Mouse (Mus musculus): ENCODE data around the gene Vmn2r88. TPM values are rescaled to one million over a fixed set of nuclear protein-coding genes. Genes with fewer than 3 reads are reported as not detected.
"Not testable (repeated sequence)": the region's sequence is repeated elsewhere in the genome, so short reads cannot be mapped to it uniquely, and the experiment has no call there.

Vmn2r88 gene
- not detected in 2 replicates for polyA plus RNA-seq (2014; fragmentation: Nextera tagmentation; extraction: Ambion mirVana)

GRCm38 (mm10) chr14:51410520-51410919 lies at the start of gene Vmn2r88:
Gene Vmn2r88 (plus strand): TSS chr14:51410820.
- 85% methylated on average over 1 of the region's 1 CpGs for WGBS
- no peaks in the 10 kb centered on the region for H3K27me3 ChIP-seq (ENCODE audit: control insufficient read depth, insufficient read depth, low read length)
- DNase-seq (ENCODE audit: low spot score) (no peak), ATAC-seq (ENCODE audit: insufficient number of reproducible peaks, low FRiP score, low TSS enrichment, low read depth) (no peak)
- no peak within 1 kb of the TSS for H3K27ac ChIP-seq (replicated peaks; ENCODE audit: low read depth, low read length)
- no peaks in the 10 kb centered on the region for H3K36me3 ChIP-seq (ENCODE audit: control insufficient read depth, insufficient read depth, low read length)
- H3K4me2 ChIP-seq (ENCODE audit: low read depth, severe bottlenecking) = no peak within 1 kb of the TSS
- H3K9me3 ChIP-seq (ENCODE audit: control insufficient read depth, low read length) = no peaks in the 10 kb centered on the region
- H3K9ac ChIP-seq (ENCODE audit: low read length) = no peak within 1 kb of the TSS
- no peak within 1 kb of the TSS for H3K4me3 ChIP-seq (ENCODE audit: low read depth, low read length)
- no peaks in the 10 kb centered on the region for H3K4me1 ChIP-seq (ENCODE audit: control insufficient read depth, insufficient read depth, low read length)

- peaks cover 2% of the 10 kb centered on the region for H3K27me3 ChIP-seq (ENCODE audit: control insufficient read depth, insufficient read depth, low read length)
- H3K4me3 ChIP-seq (ENCODE audit: low read depth, low read length) = no peak within 1 kb of the TSS
- 93% methylated on average over 1 of the region's 1 CpGs for WGBS
- DNase-seq (ENCODE audit: low spot score) (no peak), ATAC-seq (ENCODE audit: insufficient number of reproducible peaks, low FRiP score, low TSS enrichment, low read depth) (no peak)
- H3K4me2 ChIP-seq (ENCODE audit: low read depth, severe bottlenecking) = no peak within 1 kb of the TSS
- no peak within 1 kb of the TSS for H3K27ac ChIP-seq (replicated peaks; ENCODE audit: low read depth, low read length)
- H3K9ac ChIP-seq (ENCODE audit: low read length) = no peak within 1 kb of the TSS
- H3K9me3 ChIP-seq (ENCODE audit: control insufficient read depth, low read length) = no peaks in the 10 kb centered on the region
- no peaks in the 10 kb centered on the region for H3K4me1 ChIP-seq (ENCODE audit: control insufficient read depth, insufficient read depth, low read length)
- no peaks in the 10 kb centered on the region for H3K36me3 ChIP-seq (ENCODE audit: control insufficient read depth, insufficient read depth, low read length)
These were observed 49.2 kb upstream of the Vmn2r88 start, which contains the start of gene Gm7247 for GRCm38 (mm10) chr14:51361456-51361855. Gene Gm7247 (plus strand): TSS chr14:51361756.

GRCm38 (mm10) chr14:51382805-51383204 lies 27.8 kb upstream of the Vmn2r88 start:
- Histone ChIP-seq H3K27me3 (ENCODE audit: control insufficient read depth, insufficient read depth, low read length) (no peaks in the 10 kb centered on the region), H3K4me3 (ENCODE audit: low read depth, low read length) (no peak overlapping the region), H3K9ac (ENCODE audit: low read length) (no peak overlapping the region), H3K9me3 (ENCODE audit: control insufficient read depth, low read length) (no peaks in the 10 kb centered on the region; the same call in 1 of the 2 replicates), H3K36me3 (ENCODE audit: control insufficient read depth, insufficient read depth, low read length) (no peaks in the 10 kb centered on the region), H3K4me1 (ENCODE audit: control insufficient read depth, insufficient read depth, low read length) (no peaks in the 10 kb centered on the region), H3K27ac (replicated peaks; ENCODE audit: low read depth, low read length) (no peak overlapping the region), H3K4me2 (ENCODE audit: low read depth, severe bottlenecking) (no peak overlapping the region)
- 95% methylated on average over 20 of the region's 20 CpGs for WGBS
- no peak for DNase-seq (ENCODE audit: low spot score)
- no peak for ATAC-seq (ENCODE audit: insufficient number of reproducible peaks, low FRiP score, low TSS enrichment, low read depth)

- WGBS = 96% methylated on average over 10 of the region's 10 CpGs
- DNase-seq (ENCODE audit: low spot score) (peak; percentile 25), ATAC-seq (ENCODE audit: insufficient number of reproducible peaks, low FRiP score, low TSS enrichment, low read depth) (0 out of 2 replicates have a peak, but pooled peaks have one; percentile 11)
- H3K4me2 ChIP-seq (ENCODE audit: low read depth, severe bottlenecking) = no peak overlapping the region
- H3K9me3 ChIP-seq (ENCODE audit: control insufficient read depth, low read length) = no peaks in the 10 kb centered on the region; the same call in 1 of the 2 replicates
- H3K4me3 ChIP-seq (ENCODE audit: low read depth, low read length) = no peak overlapping the region
- no peaks in the 10 kb centered on the region for H3K4me1 ChIP-seq (ENCODE audit: control insufficient read depth, insufficient read depth, low read length)
- no peaks in the 10 kb centered on the region for H3K36me3 ChIP-seq (ENCODE audit: control insufficient read depth, insufficient read depth, low read length)
- H3K27ac ChIP-seq (replicated peaks; ENCODE audit: low read depth, low read length) = no peak overlapping the region
- H3K27me3 ChIP-seq (ENCODE audit: control insufficient read depth, insufficient read depth, low read length) = no peaks in the 10 kb centered on the region
- H3K9ac ChIP-seq (ENCODE audit: low read length) = no peak overlapping the region
These were observed 26.3 kb upstream of the Vmn2r88 start for GRCm38 (mm10) chr14:51384351-51384750.

- DNase-seq (ENCODE audit: low spot score) = peak; percentile 26
- 93% methylated on average over 4 of the region's 4 CpGs for WGBS
- no peak overlapping the region for H3K4me2 ChIP-seq (ENCODE audit: low read depth, severe bottlenecking)
- no peak for ATAC-seq (ENCODE audit: insufficient number of reproducible peaks, low FRiP score, low TSS enrichment, low read depth)
- no peaks in the 10 kb centered on the region for H3K36me3 ChIP-seq (ENCODE audit: control insufficient read depth, insufficient read depth, low read length)
- H3K4me3 ChIP-seq (ENCODE audit: low read depth, low read length) = no peak overlapping the region
- no peaks in the 10 kb centered on the region for H3K4me1 ChIP-seq (ENCODE audit: control insufficient read depth, insufficient read depth, low read length)
- no peak overlapping the region for H3K9ac ChIP-seq (ENCODE audit: low read length)
- no peaks in the 10 kb centered on the region for H3K27me3 ChIP-seq (ENCODE audit: control insufficient read depth, insufficient read depth, low read length)
- H3K27ac ChIP-seq (replicated peaks; ENCODE audit: low read depth, low read length) = no peak overlapping the region
- H3K9me3 ChIP-seq (ENCODE audit: control insufficient read depth, low read length) = no peaks in the 10 kb centered on the region; the same call in 1 of the 2 replicates
These were observed 24.9 kb upstream of the Vmn2r88 start for GRCm38 (mm10) chr14:51385741-51386140.

- peak; percentile 21 for DNase-seq (ENCODE audit: low spot score)
- Histone ChIP-seq H3K36me3 (ENCODE audit: control insufficient read depth, insufficient read depth, low read length) (no peaks in the 10 kb centered on the region), H3K27me3 (ENCODE audit: control insufficient read depth, insufficient read depth, low read length) (no peaks in the 10 kb centered on the region), H3K4me1 (ENCODE audit: control insufficient read depth, insufficient read depth, low read length) (no peaks in the 10 kb centered on the region), H3K9ac (ENCODE audit: low read length) (no peak overlapping the region), H3K4me2 (ENCODE audit: low read depth, severe bottlenecking) (no peak overlapping the region), H3K4me3 (ENCODE audit: low read depth, low read length) (no peak overlapping the region), H3K9me3 (ENCODE audit: control insufficient read depth, low read length) (no peaks in the 10 kb centered on the region; the same call in 1 of the 2 replicates), H3K27ac (replicated peaks; ENCODE audit: low read depth, low read length) (no peak overlapping the region)
- ATAC-seq (ENCODE audit: insufficient number of reproducible peaks, low FRiP score, low TSS enrichment, low read depth) = no peak; the same call in 1 of the 2 replicates
- 96% methylated on average over 8 of the region's 8 CpGs for WGBS
These were observed 22.9 kb upstream of the Vmn2r88 start for GRCm38 (mm10) chr14:51387768-51388167.

- H3K27ac ChIP-seq (replicated peaks; ENCODE audit: low read depth, low read length) = no peak overlapping the region
- no peak for ATAC-seq (ENCODE audit: insufficient number of reproducible peaks, low FRiP score, low TSS enrichment, low read depth)
- H3K4me1 ChIP-seq (ENCODE audit: control insufficient read depth, insufficient read depth, low read length) = no peaks in the 10 kb centered on the region
- no peaks in the 10 kb centered on the region for H3K27me3 ChIP-seq (ENCODE audit: control insufficient read depth, insufficient read depth, low read length)
- peak; percentile 25 for DNase-seq (ENCODE audit: low spot score)
- no peaks in the 10 kb centered on the region for H3K36me3 ChIP-seq (ENCODE audit: control insufficient read depth, insufficient read depth, low read length)
- no peaks in the 10 kb centered on the region; the same call in 1 of the 2 replicates for H3K9me3 ChIP-seq (ENCODE audit: control insufficient read depth, low read length)
- 97% methylated on average over 9 of the region's 9 CpGs for WGBS
- H3K4me2 ChIP-seq (ENCODE audit: low read depth, severe bottlenecking) = no peak overlapping the region
- H3K9ac ChIP-seq (ENCODE audit: low read length) = no peak overlapping the region
- H3K4me3 ChIP-seq (ENCODE audit: low read depth, low read length) = no peak overlapping the region
These were observed 22.4 kb upstream of the Vmn2r88 start for GRCm38 (mm10) chr14:51388222-51388621.

- DNase-seq (ENCODE audit: low spot score) = no peak
- no peak for ATAC-seq (ENCODE audit: insufficient number of reproducible peaks, low FRiP score, low TSS enrichment, low read depth)
- Histone ChIP-seq H3K27me3 (ENCODE audit: control insufficient read depth, insufficient read depth, low read length) (no peaks in the 10 kb centered on the region), H3K27ac (replicated peaks; ENCODE audit: low read depth, low read length) (no peak overlapping the region), H3K9me3 (ENCODE audit: control insufficient read depth, low read length) (no peaks in the 10 kb centered on the region), H3K9ac (ENCODE audit: low read length) (no peak overlapping the region), H3K4me1 (ENCODE audit: control insufficient read depth, insufficient read depth, low read length) (no peaks in the 10 kb centered on the region), H3K4me2 (ENCODE audit: low read depth, severe bottlenecking) (no peak overlapping the region), H3K36me3 (ENCODE audit: control insufficient read depth, insufficient read depth, low read length) (no peaks in the 10 kb centered on the region), H3K4me3 (ENCODE audit: low read depth, low read length) (no peak overlapping the region)
- 69% methylated on average over 2 of the region's 2 CpGs for WGBS
These were observed 13.3 kb downstream of the Vmn2r88 start for GRCm38 (mm10) chr14:51423885-51424284.

- not testable (repeated sequence) for ATAC-seq (ENCODE audit: insufficient number of reproducible peaks, low FRiP score, low TSS enrichment, low read depth); H3K36me3 ChIP-seq (ENCODE audit: control insufficient read depth, insufficient read depth, low read length); H3K4me1 ChIP-seq (ENCODE audit: control insufficient read depth, insufficient read depth, low read length); DNase-seq (ENCODE audit: low spot score); H3K9ac ChIP-seq (ENCODE audit: low read length); H3K27me3 ChIP-seq (ENCODE audit: control insufficient read depth, insufficient read depth, low read length); H3K9me3 ChIP-seq (ENCODE audit: control insufficient read depth, low read length); H3K27ac ChIP-seq (replicated peaks; ENCODE audit: low read depth, low read length); H3K4me2 ChIP-seq (ENCODE audit: low read depth, severe bottlenecking); H3K4me3 ChIP-seq (ENCODE audit: low read depth, low read length)
These were observed 19.5 kb downstream of the Vmn2r88 start for GRCm38 (mm10) chr14:51430138-51430537.
